Mouse (Mus musculus) kidney, embryonic 15.5 days (tissue): ENCODE results near the gene H2al1m. TPM values are rescaled to one million over a fixed set of nuclear protein-coding genes. Genes with fewer than 3 reads are reported as not detected.
"Not testable (repeated sequence)": the region's sequence is repeated elsewhere in the genome, so short reads cannot be mapped to it uniquely, and the experiment has no call there.

ENCODE experiments used
- ATAC-seq: fragments of 200-750 bp; cut with Nextera tagmentation; replicated peaks from 2 replicates; pipeline ENCODE4 v1.8.0; 2017; ENCODE audit warnings: moderate TSS enrichment; ENCODE audit not compliant: low FRiP score
- H3K27ac ChIP-seq: fragments of 300-500 bp; sonication (generic); 2 replicates; pipeline ENCODE4 v1.5.1; 2015; ENCODE audit warnings: mild to moderate bottlenecking, inconsistent platforms
- H3K27me3 ChIP-seq: fragments of 300-500 bp; sonication (generic); 2 replicates; pipeline ENCODE4 v1.6.1; 2015; ENCODE audit warnings: inconsistent platforms
- H3K36me3 ChIP-seq: fragments of 300-500 bp; sonication (generic); 2 replicates; pipeline ENCODE4 v1.6.1; 2015; ENCODE audit warnings: inconsistent platforms
- H3K4me1 ChIP-seq: fragments of 300-500 bp; sonication (generic); 2 replicates; pipeline ENCODE4 v1.6.1; 2015; ENCODE audit warnings: inconsistent platforms
- H3K4me2 ChIP-seq: fragments of 300-500 bp; sonication (generic); 2 replicates; pipeline ENCODE4 v1.6.1; 2015; ENCODE audit warnings: moderate library complexity, mild to moderate bottlenecking, inconsistent platforms
- H3K4me3 ChIP-seq: fragments of 300-500 bp; sonication (generic); replicated peaks from 2 replicates; pipeline ENCODE4 v1.5.1; 2015; ENCODE audit warnings: mild to moderate bottlenecking, inconsistent platforms
- H3K9ac ChIP-seq: fragments of 300-500 bp; sonication (generic); 2 replicates; pipeline ENCODE4 v1.6.1; 2015; ENCODE audit warnings: mild to moderate bottlenecking, inconsistent platforms
- H3K9me3 ChIP-seq: fragments of 300-500 bp; sonication (generic); replicated peaks from 2 replicates; pipeline ENCODE4 v1.6.1; 2016; ENCODE audit warnings: inconsistent platforms
- WGBS: fragments of 180-500 bp; shearing (Covaris S2); methylation state at CpG from one replicate; pipeline ENCODE4 v1.1.7; 2015; ENCODE audit warnings: mixed read lengths; 5-methylcytosine and 5-hydroxymethylcytosine counted together
- polyA plus RNA-seq: library from polyadenylated mRNA; unstranded; fragments of >200 nt; fragmentation: Nextera tagmentation; extraction: Ambion mirVana; gene quantifications from 2 replicates; pipeline ENCODE4 v1.2.1, GENCODE M21; 2015

H2al1m gene
- not detected in 2 replicates for polyA plus RNA-seq

DNA sequence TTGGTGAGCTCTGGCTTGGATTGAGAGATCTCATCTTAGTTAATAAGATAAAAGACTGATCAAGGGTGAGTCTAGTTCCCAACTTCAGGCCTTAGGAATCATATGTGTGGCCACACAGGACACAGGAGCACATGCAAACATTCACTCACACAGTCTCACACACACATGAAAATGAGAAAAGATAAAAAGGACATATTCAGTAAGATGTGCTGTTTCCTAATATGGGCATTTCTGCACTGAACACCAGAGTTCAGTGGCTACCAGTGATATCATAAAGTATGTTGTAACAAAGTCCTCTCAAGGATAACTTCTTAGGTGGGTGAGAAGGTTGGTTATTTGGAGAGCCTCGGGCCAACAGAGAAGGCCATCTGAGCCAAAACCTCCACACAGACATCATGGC, at the start of gene H2al1m:
TSS of gene H2al1m (plus strand) at position 301 of the 400 bp plus-strand sequence.
- ATAC-seq: not testable (repeated sequence)
- WGBS: no CpG with 5 or more reads among the region's 1 CpGs

DNA sequence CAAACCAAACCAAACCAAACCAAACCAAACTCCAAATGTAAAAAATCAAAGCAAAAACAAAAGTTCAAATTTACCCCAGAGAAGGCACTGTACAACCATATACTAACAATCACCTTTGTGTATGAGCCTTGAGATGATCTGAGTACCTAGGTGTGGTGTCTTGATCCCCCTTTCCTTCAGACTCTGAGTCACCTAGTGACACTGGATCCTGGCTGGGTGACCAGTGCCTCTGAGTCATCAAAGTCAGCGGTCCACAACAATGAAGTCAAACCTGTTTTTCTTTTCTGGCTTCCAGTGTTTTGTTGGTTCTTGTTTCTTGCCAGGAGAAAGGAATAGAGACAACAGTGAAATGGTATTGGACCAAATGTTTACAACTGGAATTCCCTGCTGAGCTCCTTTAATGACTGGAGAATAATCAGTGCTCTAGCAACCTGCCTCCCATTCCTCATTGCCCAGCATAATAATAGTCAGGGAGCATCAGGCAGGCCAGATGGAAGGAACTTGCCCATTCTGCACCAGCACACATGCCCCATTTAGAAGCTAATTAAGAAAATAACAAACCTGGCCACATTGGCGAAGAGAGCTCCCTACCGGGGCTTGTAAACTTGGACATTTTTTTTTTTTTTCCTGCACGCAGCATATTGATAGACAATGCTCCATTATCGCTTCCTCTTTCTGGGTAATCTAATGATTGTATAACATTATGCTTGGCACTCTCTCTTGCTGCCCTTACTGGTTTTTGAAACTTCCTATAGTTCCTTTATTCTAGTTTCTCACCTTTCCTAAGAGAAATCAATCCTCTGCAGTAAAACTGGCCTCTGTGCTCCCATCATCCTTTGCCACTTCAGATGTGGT, 42.6 kb upstream of the H2al1m start:
- H3K36me3 ChIP-seq: no peaks in the 10 kb centered on the region
- 80% methylated on average over 5 of the region's 5 CpGs for WGBS
- no peak overlapping the region for H3K4me3 ChIP-seq
- H3K9ac ChIP-seq: no peak overlapping the region
- no peak for ATAC-seq
- H3K27me3 ChIP-seq: no peaks in the 10 kb centered on the region
- H3K4me2 ChIP-seq: no peak overlapping the region
- no peak overlapping the region for H3K27ac ChIP-seq
- no peaks in the 10 kb centered on the region for H3K4me1 ChIP-seq
- H3K9me3 ChIP-seq: no peaks in the 10 kb centered on the region

More for the DNA sequence above, at the start of gene H2al1m:
- not testable (repeated sequence) for H3K36me3 ChIP-seq, H3K4me2 ChIP-seq, H3K9ac ChIP-seq, H3K27me3 ChIP-seq, H3K4me1 ChIP-seq, H3K27ac ChIP-seq, H3K4me3 ChIP-seq, H3K9me3 ChIP-seq

DNA sequence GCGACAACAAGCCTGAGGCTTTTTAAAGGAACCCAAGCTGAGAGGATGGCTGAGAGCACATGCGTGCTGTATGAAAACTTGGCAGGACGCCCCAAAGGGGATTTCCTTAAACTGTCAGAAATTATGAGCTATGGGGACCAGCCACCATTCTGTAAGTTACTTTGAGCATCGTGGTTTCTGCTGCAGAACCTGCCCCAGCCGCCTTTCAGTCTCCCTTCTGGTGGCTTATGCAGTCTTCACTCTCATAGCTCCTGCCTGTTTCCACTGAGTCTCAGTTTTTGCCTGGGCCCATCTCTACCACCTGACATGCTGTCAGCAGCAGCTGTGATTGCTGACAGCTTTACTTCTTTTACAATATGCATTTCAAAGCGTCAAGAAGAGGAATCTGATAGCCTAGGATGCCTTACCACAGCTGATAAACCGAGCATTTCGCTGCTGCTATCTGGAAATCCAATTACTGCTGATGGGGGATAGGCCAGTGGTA, 40.1 kb upstream of the H2al1m start:
- Histone ChIP-seq H3K4me1 (no peaks in the 10 kb centered on the region), H3K27ac (0 out of 2 replicates have a peak overlapping the region, but pooled peaks have one; percentile 13), H3K9ac (no peak overlapping the region), H3K4me3 (no peak overlapping the region), H3K36me3 (no peaks in the 10 kb centered on the region), H3K9me3 (no peaks in the 10 kb centered on the region), H3K4me2 (no peak overlapping the region), H3K27me3 (no peaks in the 10 kb centered on the region)
- ATAC-seq: no peak
- 46% methylated on average over 8 of the region's 8 CpGs for WGBS

DNA sequence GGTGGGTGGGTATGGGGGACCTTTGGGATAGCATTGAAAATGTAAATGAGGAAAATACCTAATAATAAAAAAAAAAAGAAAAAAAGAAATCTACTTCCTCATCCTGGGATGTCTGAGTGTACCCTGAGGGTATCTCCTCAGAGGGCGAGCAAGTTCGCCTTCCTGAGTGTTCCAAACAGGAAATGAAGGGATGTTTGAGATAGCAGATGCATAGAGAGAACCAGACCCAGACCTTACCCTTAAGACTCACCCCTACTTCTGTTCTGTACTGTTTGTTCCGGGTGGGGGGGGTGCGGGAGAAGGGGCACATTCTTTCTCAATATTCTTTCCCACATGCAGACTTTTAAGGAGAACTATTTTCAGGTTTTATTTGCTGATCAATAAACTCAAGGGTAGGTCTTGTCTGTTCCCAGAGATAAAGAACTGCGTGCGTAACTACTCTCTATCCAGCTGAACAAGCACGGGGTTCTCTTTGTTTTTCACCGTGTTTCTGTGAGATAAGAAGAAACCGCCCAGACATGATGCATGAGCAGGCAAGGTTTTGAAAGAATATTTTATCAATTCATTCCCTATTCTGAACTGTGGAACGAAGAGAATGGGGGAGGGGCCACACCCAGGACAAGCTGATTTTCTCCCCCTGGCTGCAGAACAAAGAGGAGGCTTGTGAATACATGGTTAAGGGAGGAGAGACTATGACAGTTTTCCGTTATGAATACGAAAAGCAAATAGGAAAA, 38.8 kb upstream of the H2al1m start:
- Histone ChIP-seq H3K4me1 (0 out of 2 replicates have a peak, but pooled peaks cover 3% of the 10 kb centered on the region), H3K27me3 (no peaks in the 10 kb centered on the region), H3K4me2 (no peak overlapping the region), H3K36me3 (no peaks in the 10 kb centered on the region), H3K9me3 (no peaks in the 10 kb centered on the region), H3K27ac (no peak overlapping the region), H3K9ac (no peak overlapping the region), H3K4me3 (no peak overlapping the region)
- 75% methylated on average over 12 of the region's 12 CpGs for WGBS
- ATAC-seq: no peak

DNA sequence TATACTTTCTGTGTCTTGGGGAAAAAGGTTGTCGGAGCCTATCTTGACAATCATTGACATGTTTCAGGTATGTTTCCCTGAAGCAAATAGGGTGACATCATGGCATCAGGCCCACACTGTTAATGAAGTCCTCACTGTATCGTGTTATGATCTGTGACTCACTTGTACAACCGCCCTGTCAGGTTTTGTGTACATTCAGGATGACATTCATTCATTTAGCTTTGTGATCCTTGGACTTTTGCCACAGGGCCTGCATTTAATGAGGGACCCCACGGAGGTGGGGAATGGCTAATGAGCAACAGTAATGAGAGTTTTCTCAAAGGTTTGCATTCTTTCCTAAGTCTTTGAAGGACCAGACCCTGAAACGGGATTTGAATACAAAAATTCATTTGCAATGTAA, 34.7 kb upstream of the H2al1m start:
- Histone ChIP-seq H3K4me3 (no peak overlapping the region), H3K9ac (no peak overlapping the region), H3K27ac (no peak overlapping the region), H3K27me3 (no peaks in the 10 kb centered on the region), H3K9me3 (no peaks in the 10 kb centered on the region), H3K4me2 (no peak overlapping the region), H3K4me1 (0 out of 2 replicates have a peak, but pooled peaks cover 3% of the 10 kb centered on the region), H3K36me3 (no peaks in the 10 kb centered on the region)
- 48% methylated on average over 5 of the region's 5 CpGs for WGBS
- no peak for ATAC-seq

DNA sequence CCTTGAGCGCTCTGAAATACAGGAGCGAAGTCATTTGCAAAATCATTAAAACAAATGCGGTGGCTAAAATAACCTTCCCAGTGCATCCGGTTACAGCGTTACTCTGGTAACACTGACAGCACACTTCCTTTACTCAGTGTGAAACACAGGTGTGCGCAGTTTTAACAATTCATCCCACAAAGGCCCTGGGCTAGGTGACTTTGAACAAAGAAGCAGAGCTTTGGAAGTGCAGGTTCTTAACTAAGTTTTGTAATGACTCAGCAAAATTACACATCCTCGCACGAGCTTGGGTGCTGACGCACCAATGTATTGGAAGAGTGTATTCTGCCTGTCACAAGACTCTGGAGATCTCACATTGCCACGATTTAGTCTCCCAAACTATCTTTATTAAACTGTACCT, 29.6 kb upstream of the H2al1m start:
- Histone ChIP-seq H3K4me3 (no peak overlapping the region), H3K4me1 (0 out of 2 replicates have a peak, but pooled peaks cover 3% of the 10 kb centered on the region), H3K27ac (no peak overlapping the region), H3K9me3 (no peaks in the 10 kb centered on the region), H3K4me2 (no peak overlapping the region), H3K9ac (no peak overlapping the region), H3K36me3 (no peaks in the 10 kb centered on the region), H3K27me3 (no peaks in the 10 kb centered on the region)
- WGBS: 75% methylated on average over 10 of the region's 10 CpGs
- no peak for ATAC-seq

DNA sequence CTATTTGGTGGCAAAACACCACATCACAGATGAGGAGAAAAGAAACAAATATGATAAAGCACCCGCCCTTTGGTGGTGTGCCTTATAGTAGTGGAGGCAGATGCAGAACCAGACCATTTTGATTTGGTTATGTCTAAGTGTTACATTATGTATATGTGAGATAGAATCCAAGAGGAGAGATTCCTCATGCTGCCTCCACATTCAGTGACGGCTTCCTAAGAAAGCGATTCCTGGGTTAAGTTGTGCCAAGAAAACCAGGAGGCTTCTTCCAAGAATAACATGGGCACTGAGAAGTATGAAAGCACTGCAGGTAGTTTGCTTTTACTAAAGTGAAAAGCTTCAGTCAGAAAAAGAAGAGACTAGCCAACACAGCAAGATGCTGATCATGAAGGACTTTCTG, 28.7 kb upstream of the H2al1m start:
- H3K36me3 ChIP-seq: no peaks in the 10 kb centered on the region
- no peak overlapping the region for H3K4me2 ChIP-seq
- WGBS: 94% methylated on average over 3 of the region's 3 CpGs
- ATAC-seq: no peak
- H3K27ac ChIP-seq: no peak overlapping the region
- no peaks in the 10 kb centered on the region for H3K27me3 ChIP-seq
- no peaks in the 10 kb centered on the region for H3K9me3 ChIP-seq
- H3K9ac ChIP-seq: no peak overlapping the region
- no peak overlapping the region for H3K4me3 ChIP-seq
- no peaks in the 10 kb centered on the region for H3K4me1 ChIP-seq

DNA sequence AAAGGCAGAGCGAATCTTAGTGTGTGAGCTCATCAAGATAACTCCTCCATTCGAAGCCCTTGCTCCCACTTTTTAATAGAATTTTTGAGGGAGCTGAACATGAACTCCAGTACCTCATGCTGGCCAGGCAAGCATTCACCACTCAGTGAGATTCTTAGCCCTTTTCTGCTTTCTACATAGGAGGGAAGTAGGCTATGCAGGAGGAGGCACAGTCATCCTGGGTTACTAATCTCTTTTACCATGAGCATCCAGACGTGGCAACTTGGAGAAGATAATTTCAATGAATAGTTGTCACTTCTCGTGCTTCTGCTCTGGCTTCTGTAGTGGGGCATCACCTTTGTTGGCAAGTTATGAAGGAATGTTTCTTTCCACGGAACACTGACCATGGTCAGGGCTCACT, 26.8 kb upstream of the H2al1m start, which contains the start of gene Gm14862:
TSS of gene Gm14862 (minus strand) at position 134 of the 400 bp plus-strand sequence.
- Histone ChIP-seq H3K27ac (no peak within 1 kb of the TSS), H3K9ac (no peak within 1 kb of the TSS), H3K36me3 (no peaks in the 10 kb centered on the region), H3K4me3 (no peak within 1 kb of the TSS), H3K4me2 (no peak within 1 kb of the TSS), H3K4me1 (no peaks in the 10 kb centered on the region), H3K9me3 (no peaks in the 10 kb centered on the region), H3K27me3 (no peaks in the 10 kb centered on the region)
- ATAC-seq: no peak
- 74% methylated on average over 5 of the region's 5 CpGs for WGBS

DNA sequence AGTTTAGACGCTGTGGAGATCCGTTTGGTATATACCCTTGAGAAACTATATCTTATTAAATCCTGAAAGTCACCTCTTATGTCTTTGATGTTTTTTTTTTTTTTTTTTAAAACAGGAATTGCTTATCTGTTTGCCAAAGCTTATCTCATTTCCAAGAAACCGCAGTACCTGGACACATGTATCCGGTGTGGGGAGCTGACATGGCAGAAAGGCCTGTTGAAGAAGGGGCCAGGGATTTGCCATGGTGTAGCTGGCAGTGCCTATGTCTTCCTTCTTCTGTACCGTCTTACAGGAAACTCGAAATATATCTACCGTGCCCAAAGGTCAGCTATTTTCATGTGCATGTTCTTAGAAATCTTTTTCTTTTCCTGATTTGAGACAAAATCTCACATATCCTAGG, 25.7 kb upstream of the H2al1m start:
- H3K9me3 ChIP-seq: no peaks in the 10 kb centered on the region
- 91% methylated on average over 7 of the region's 7 CpGs for WGBS
- H3K4me2 ChIP-seq: no peak overlapping the region
- H3K27ac ChIP-seq: no peak overlapping the region
- H3K36me3 ChIP-seq: no peaks in the 10 kb centered on the region
- no peaks in the 10 kb centered on the region for H3K27me3 ChIP-seq
- H3K9ac ChIP-seq: no peak overlapping the region
- H3K4me1 ChIP-seq: no peaks in the 10 kb centered on the region
- H3K4me3 ChIP-seq: no peak overlapping the region
- ATAC-seq: no peak

DNA sequence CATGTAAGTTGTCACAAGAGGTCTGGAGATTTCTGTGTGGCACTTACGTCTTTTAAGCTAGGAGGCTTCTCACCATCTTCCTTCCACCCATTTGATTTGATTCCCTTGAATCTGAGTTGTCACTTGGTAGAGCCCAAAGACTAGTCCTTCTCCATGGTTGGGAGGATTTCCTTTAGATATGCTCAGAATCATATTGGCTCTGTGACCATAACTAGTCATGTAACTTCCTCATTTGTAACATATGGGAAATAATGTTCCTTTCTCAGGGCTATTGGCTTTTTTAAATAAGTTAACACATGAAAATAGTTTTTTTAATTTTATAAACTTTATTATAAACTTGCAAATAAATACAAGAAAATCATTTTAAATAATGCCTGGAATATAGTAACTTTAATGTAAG, 24.3 kb upstream of the H2al1m start:
- no peak overlapping the region for H3K4me3 ChIP-seq
- H3K36me3 ChIP-seq: no peaks in the 10 kb centered on the region
- H3K4me1 ChIP-seq: no peaks in the 10 kb centered on the region
- no peak overlapping the region for H3K4me2 ChIP-seq
- no peaks in the 10 kb centered on the region for H3K9me3 ChIP-seq
- no peak for ATAC-seq
- no peak overlapping the region for H3K9ac ChIP-seq
- H3K27me3 ChIP-seq: no peaks in the 10 kb centered on the region
- H3K27ac ChIP-seq: no peak overlapping the region
- 100% methylated on average over 1 of the region's 1 CpGs for WGBS

DNA sequence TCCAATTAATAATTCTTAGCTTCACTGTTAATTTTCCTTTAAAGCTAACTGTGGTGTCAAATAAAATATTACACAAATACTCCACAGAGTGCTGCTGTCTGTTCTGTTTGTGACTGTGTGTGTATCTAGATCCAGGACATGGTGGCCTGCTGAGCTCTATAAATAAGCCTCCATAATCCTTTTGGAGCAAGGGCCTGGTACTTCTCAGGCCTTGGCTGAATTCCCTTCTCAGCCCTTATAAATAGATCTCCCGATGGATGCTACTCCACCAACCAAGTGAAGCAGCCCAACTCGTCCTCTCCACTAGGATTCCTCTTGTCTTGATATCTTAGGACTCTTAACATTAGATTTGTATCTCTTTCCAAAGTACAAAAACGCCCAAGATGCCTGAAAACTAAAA, 12.5 kb upstream of the H2al1m start:
- Histone ChIP-seq H3K4me3 (no peak overlapping the region), H3K9ac (no peak overlapping the region), H3K9me3 (no peaks in the 10 kb centered on the region), H3K4me1 (no peaks in the 10 kb centered on the region), H3K36me3 (no peaks in the 10 kb centered on the region), H3K27me3 (no peaks in the 10 kb centered on the region), H3K27ac (no peak overlapping the region), H3K4me2 (no peak overlapping the region)
- WGBS: 81% methylated on average over 3 of the region's 3 CpGs
- ATAC-seq: no peak

DNA sequence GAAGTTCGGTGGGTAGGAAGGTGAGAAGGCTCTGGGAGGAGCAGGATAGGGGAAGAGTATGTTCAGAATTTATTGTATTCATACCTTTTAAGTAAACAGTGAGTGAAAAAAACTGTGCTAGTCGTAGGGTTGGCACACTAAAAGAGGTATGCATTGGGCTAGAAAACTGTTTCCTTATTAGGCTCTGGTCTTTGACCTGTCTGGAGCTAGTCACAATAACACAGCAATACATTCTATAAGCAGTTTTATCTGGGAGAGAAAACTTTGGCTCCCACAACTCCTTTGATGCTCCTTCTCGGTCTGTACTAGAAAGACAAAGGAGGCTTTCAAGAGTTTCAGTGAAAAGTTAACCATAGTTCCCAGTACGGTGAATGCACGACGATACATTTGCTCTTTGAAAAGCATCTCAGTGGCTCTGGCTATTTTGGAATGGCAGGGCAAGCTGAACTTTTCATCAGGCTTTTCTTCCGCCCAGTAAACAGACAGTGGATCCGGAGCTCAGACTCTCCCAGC, 11.6 kb upstream of the H2al1m start:
- H3K27me3 ChIP-seq: no peaks in the 10 kb centered on the region
- H3K27ac ChIP-seq: no peak overlapping the region
- H3K4me2 ChIP-seq: peak overlapping the region; percentile 61
- 23% methylated on average over 8 of the region's 8 CpGs for WGBS
- peak overlapping the region; percentile 59 for H3K4me3 ChIP-seq
- no peak; the same call in 1 of the 2 replicates for ATAC-seq
- no peak overlapping the region for H3K9ac ChIP-seq
- H3K9me3 ChIP-seq: no peaks in the 10 kb centered on the region
- no peaks in the 10 kb centered on the region for H3K36me3 ChIP-seq
- no peaks in the 10 kb centered on the region for H3K4me1 ChIP-seq
